Mouse (Mus musculus) adrenal gland, postnatal 0 days (tissue): ENCODE measurements around the gene Rhox1. TPM values are rescaled to one million over a fixed set of nuclear protein-coding genes. Genes with fewer than 3 reads are reported as not detected.

ENCODE experiments used
- polyA plus RNA-seq: library from polyadenylated mRNA; unstranded; fragments of >200 nt; fragmentation: Nextera tagmentation; extraction: Ambion mirVana; gene quantifications from 2 replicates; pipeline ENCODE4 v1.2.1, GENCODE M21; 2015

The Rhox1 gene
- polyA plus RNA-seq = not detected in 2 replicates

GRCm38 (mm10) chrX:37222158-37222557, at the start of gene Rhox1:
Gene Rhox1, minus strand, starts transcription at chrX:37222258.

GRCm38 (mm10) chrX:37265038-37265437, 43.0 kb upstream of the Rhox1 start, which contains the start of gene Rhox4a:
Gene Rhox4a, plus strand, starts transcription at chrX:37265338.

GRCm38 (mm10) chrX:37249619-37250018, 27.6 kb upstream of the Rhox1 start, which contains the start of gene Rhox3a:
Gene Rhox3a, plus strand, starts transcription at chrX:37249919.

GRCm38 (mm10) chrX:37244676-37245075, 22.6 kb upstream of the Rhox1 start, which contains the start of gene Rhox2a:
Gene Rhox2a, plus strand, starts transcription at chrX:37244976.

GRCm38 (mm10) chrX:37210941-37211340, 11.1 kb downstream of the Rhox1 start, which contains the start of gene Gm9:
Gene Gm9, minus strand, starts transcription at chrX:37211041.

GRCm38 (mm10) chrX:37191105-37191743, 30.8 kb downstream of the Rhox1 start, which contains the start of the genes Ndufa1 and Rnf113a1:
Gene Ndufa1, minus strand, starts transcription at chrX:37191163.
Gene Rnf113a1, plus strand, starts transcription at chrX:37191245.

GRCm38 (mm10) chrX:37168742-37169141, 53.3 kb downstream of the Rhox1 start, which contains the start of gene Akap14:
Gene Akap14, minus strand, starts transcription at chrX:37168842.

Other genes starting within 250 kb of the Rhox1 start
- gene Sept6, start 230.5 kb downstream of the Rhox1 start, polyA plus RNA-seq = 19.3 and 19.9 TPM in 2 replicates
- gene Sowahd, start 173.4 kb downstream of the Rhox1 start, polyA plus RNA-seq = 0.33 and 0.66 TPM in 2 replicates
- gene Rpl39, start 136.9 kb downstream of the Rhox1 start, polyA plus RNA-seq = 810 and 1,409 TPM in 2 replicates
- 13.0 and 17.0 TPM in 2 replicates for gene Upf3b, start 111.9 kb downstream of the Rhox1 start, polyA plus RNA-seq
- gene Nkap, start 95.5 kb downstream of the Rhox1 start, polyA plus RNA-seq = 11.6 and 12.9 TPM in 2 replicates
- gene Akap14, start 53.4 kb downstream of the Rhox1 start, polyA plus RNA-seq = 0.16 TPM in 1 of 2 replicates, not detected in the other
- 789 and 799 TPM in 2 replicates for gene Ndufa1, start 31.1 kb downstream of the Rhox1 start, polyA plus RNA-seq
- gene Rnf113a1, start 31.0 kb downstream of the Rhox1 start, polyA plus RNA-seq = 8.5 and 9.6 TPM in 2 replicates
- gene Gm9, start 11.2 kb downstream of the Rhox1 start, polyA plus RNA-seq = not detected in 2 replicates
- gene Rhox2a, start 22.7 kb upstream of the Rhox1 start, polyA plus RNA-seq = not detected in 2 replicates
- not detected in 2 replicates for gene Rhox3a, start 27.7 kb upstream of the Rhox1 start, polyA plus RNA-seq
- gene Rhox4a, start 43.1 kb upstream of the Rhox1 start, polyA plus RNA-seq = not detected in 2 replicates
- not detected in 2 replicates for gene Rhox3a2, start 157.8 kb upstream of the Rhox1 start, polyA plus RNA-seq
- not detected in 2 replicates for gene Rhox4a2, start 168.6 kb upstream of the Rhox1 start, polyA plus RNA-seq
- not detected in 2 replicates for gene Rhox2b, start 189.8 kb upstream of the Rhox1 start, polyA plus RNA-seq
- not detected in 2 replicates for gene Rhox4b, start 210.2 kb upstream of the Rhox1 start, polyA plus RNA-seq
- not detected in 2 replicates for gene Rhox2c, start 231.4 kb upstream of the Rhox1 start, polyA plus RNA-seq
- gene Rhox3c, start 236.3 kb upstream of the Rhox1 start, polyA plus RNA-seq = not detected in 2 replicates